Mouse (Mus musculus) cortical plate, adult 2 months (tissue): ENCODE results near the gene 2210408I21Rik. TPM values are rescaled to one million over a fixed set of nuclear protein-coding genes. Genes with fewer than 3 reads are reported as not detected.
A peak's percentile ranks its signal among the peaks of the same experiment; 100 is the strongest.

Experiments
- H3K27ac ChIP-seq: fragments of 200-500 bp; 2 replicates; pipeline ENCODE4 v1.5.1; 2012; ENCODE audit warnings: low read length, control low read depth, inconsistent platforms; ENCODE audit not compliant: insufficient read depth
- H3K4me1 ChIP-seq: fragments of 200-500 bp; 2 replicates; pipeline ENCODE4 v1.6.1; 2011; ENCODE audit warnings: low read length; ENCODE audit not compliant: control insufficient read depth, insufficient read depth
- H3K4me3 ChIP-seq: fragments of 200-500 bp; 2 replicates; pipeline ENCODE4 v1.5.1; 2011; ENCODE audit warnings: mild to moderate bottlenecking, low read length, control low read depth; ENCODE audit not compliant: insufficient read depth
- CTCF ChIP-seq: fragments of 200-500 bp; IDR thresholded peaks from 2 replicates; pipeline ENCODE4 v1.5.1; 2011; ENCODE audit warnings: mild to moderate bottlenecking, control low read depth, low read length; ENCODE audit not compliant: insufficient read depth; ENCODE audit errors: extremely low read depth
- POLR2A ChIP-seq: fragments of 200-500 bp; IDR thresholded peaks from 2 replicates; pipeline ENCODE4 v1.6.1; 2011; ENCODE audit warnings: mild to moderate bottlenecking, low read length, control low read depth; ENCODE audit not compliant: insufficient read depth; ENCODE audit errors: extremely low read depth
- polyA plus RNA-seq: library from polyadenylated mRNA; depleted of rRNA; stranded (reverse); fragments of >200 nt; gene quantifications from 2 replicates; pipeline ENCODE4 v1.2.3, GENCODE M21; 2012

The 2210408I21Rik gene
- polyA plus RNA-seq, 1 experiment: 4.8 TPM

- H3K27ac ChIP-seq: no peak overlapping the region
- no peaks in the 10 kb centered on the region for H3K4me1 ChIP-seq
- H3K4me3 ChIP-seq: no peak overlapping the region
- TF ChIP-seq CTCF: no peak
- TF ChIP-seq POLR2A: no peak
Measured at GRCm38 (mm10) chr13:77264481-77264880, 129.1 kb downstream of the 2210408I21Rik start.

- Histone ChIP-seq H3K4me3 (no peak overlapping the region), H3K4me1 (peaks cover 4% of the 10 kb centered on the region), H3K27ac (peak overlapping the region; percentile 84)
- no peak for TF ChIP-seq CTCF
- TF ChIP-seq POLR2A: no peak
Measured at GRCm38 (mm10) chr13:77275172-77275747, 139.9 kb downstream of the 2210408I21Rik start.

DNA sequence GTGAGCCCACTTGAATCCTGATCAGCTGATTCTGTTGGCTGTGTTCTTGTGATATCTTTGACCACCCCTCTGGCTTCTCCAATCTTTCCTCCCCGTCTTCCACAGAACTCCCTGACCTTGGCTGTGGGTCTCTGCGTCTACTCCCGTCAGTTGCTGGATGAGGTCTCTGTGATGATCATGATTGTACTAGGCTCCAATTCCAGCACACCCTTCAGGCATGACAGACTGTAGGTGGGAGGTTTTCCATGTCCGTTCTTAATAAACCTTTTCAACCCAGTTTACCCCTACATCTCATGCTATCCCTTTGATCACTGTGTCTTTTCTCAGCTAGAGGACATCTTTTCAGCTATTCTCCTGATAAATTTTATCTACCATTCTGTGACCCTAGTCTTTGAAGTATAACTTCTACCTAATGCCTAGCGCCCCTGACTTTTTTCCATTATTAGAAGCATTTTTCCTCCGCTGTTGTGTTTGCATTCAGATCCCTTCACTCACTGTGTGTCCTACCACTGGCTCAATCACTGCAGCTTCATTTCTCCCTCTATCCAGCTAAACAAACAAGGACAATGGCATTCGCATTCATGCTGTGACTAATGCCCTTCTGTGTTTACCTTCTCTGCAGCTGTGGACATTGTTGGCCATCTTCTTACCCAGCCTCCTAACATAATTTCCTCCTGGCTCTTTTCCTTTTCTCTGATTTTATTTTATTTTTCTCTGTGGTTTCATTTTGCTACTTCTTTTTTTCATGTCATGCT, 143.5 kb downstream of the 2210408I21Rik start:
- H3K27ac ChIP-seq: no peak overlapping the region
- peaks cover 4% of the 10 kb centered on the region for H3K4me1 ChIP-seq
- no peak overlapping the region for H3K4me3 ChIP-seq
- TF ChIP-seq CTCF: no peak
- TF ChIP-seq POLR2A: no peak

GRCm38 (mm10) chr13:77295519-77295918, 160.2 kb downstream of the 2210408I21Rik start:
- Histone ChIP-seq H3K27ac (no peak overlapping the region), H3K4me1 (no peaks in the 10 kb centered on the region), H3K4me3 (no peak overlapping the region)
- TF ChIP-seq CTCF (no peak), POLR2A (no peak)

DNA sequence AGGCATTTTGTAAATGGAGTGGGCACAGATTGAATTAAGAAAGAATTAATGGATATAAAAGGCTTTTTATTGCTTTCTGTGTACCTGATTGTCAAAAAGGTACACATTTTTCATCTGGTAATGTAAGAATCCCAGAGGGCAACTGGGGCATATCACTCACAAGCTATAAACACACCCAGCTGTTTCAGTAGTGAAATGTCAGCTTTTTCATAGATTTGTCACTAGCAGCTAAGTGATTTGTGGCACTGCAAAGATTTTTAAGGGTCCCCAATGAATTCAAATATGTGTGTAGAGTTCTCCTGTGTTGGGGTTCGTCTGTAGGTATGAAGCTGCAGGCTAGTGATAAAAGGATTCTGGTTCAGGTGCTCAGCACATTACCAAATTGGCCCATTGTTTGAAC, 188.8 kb downstream of the 2210408I21Rik start:
- Histone ChIP-seq H3K4me3 (no peak overlapping the region), H3K27ac (no peak overlapping the region), H3K4me1 (no peaks in the 10 kb centered on the region)
- no peak for TF ChIP-seq POLR2A
- TF ChIP-seq CTCF: no peak

DNA sequence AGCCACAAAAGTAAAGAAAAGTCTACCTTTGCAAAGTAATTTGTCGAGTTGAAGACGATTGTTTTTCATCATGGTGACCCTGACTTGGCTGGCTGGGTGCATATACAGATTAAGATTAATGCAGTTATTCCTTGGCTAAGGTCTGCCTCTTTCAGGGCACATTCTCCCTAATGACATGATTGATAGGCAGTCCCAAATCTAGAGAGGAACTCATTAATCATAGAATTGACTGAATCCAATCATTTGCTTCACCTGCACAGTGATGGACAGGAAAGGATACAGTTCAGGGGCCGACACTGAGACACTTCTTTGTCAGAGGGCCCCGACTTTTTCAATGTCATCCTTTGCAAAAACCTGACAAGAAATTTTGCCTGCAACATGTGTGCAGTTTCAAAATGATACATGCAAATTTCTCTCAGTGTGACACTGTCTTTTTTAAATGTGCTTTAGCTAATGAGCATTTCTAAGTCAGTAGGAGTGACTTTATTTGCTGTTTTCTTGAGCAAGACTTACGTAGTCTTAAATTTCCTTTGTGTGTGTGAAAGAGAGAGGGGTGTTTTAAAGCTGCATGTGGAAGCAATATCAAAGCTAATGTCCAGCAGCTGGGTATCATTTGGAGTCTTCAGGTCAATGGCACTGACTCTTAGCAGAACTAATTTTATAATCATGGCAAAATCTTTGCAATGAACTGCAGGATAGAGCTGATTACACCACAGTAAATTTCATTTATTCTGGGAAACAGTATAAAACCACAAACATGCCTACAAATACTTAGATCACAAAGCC, 191.0 kb downstream of the 2210408I21Rik start:
- TF ChIP-seq POLR2A: no peak
- no peak for TF ChIP-seq CTCF
- no peak overlapping the region for H3K4me3 ChIP-seq
- no peak overlapping the region for H3K27ac ChIP-seq
- no peaks in the 10 kb centered on the region for H3K4me1 ChIP-seq

- no peak overlapping the region for H3K4me3 ChIP-seq
- H3K27ac ChIP-seq: no peak overlapping the region
- H3K4me1 ChIP-seq: no peaks in the 10 kb centered on the region
- TF ChIP-seq CTCF: no peak
- TF ChIP-seq POLR2A: no peak
Measured at GRCm38 (mm10) chr13:77342097-77342496, 206.8 kb downstream of the 2210408I21Rik start.

- Histone ChIP-seq H3K4me1 (no peaks in the 10 kb centered on the region), H3K4me3 (no peak overlapping the region), H3K27ac (no peak overlapping the region)
- TF ChIP-seq CTCF: no peak
- TF ChIP-seq POLR2A: no peak
Measured at GRCm38 (mm10) chr13:77385448-77385970, 250.2 kb downstream of the 2210408I21Rik start.

- no peak for TF ChIP-seq CTCF
- TF ChIP-seq POLR2A: no peak
- no peak overlapping the region for H3K4me3 ChIP-seq
- no peak overlapping the region for H3K27ac ChIP-seq
- H3K4me1 ChIP-seq: no peaks in the 10 kb centered on the region
Measured at GRCm38 (mm10) chr13:77386001-77386400, 250.7 kb downstream of the 2210408I21Rik start.
